Mouse (Mus musculus): ENCODE data around the gene Adamts16.

GRCm38 (mm10) chr13:70805506-70805905, 36.1 kb downstream of the Adamts16 start:
- TF ChIP-seq CTCF (IDR thresholded peaks at IDR 0.05; ENCODE audit: low read depth, low read length): no peak
- TF ChIP-seq POLR2AphosphoS5 (IDR thresholded peaks at IDR 0.05; ENCODE audit: insufficient replicate concordance, low read depth, low read length): no peak
- no peak for TF ChIP-seq GATA2 (IDR thresholded peaks at IDR 0.05; ENCODE audit: borderline replicate concordance, low read depth, low read length)
